Mouse (Mus musculus): ENCODE measurements around the gene Ryk.

DNA sequence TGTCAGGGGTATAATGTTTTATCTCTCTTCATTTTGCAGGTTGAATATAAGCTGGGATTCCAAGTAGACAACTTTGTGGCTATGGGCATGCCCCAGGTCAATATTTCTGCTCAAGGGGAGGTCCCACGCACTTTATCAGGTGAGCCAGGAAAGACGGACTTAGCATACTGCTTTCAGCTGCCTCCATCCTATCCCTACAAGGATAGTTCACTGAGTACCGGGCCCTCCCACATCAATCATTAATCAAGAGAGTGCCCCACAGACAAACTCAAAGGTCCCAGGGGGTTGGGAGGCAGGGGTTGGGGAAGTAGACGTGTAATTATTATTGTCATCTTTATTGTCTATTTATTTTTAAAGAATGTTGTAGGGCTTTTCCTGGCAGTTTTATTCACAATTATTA, 32.8 kb downstream of the Ryk start:
- TF ChIP-seq MAX (IDR thresholded peaks at IDR 0.05; ENCODE audit: low read depth) (no peak), MYOG (IDR thresholded peaks at IDR 0.05; ENCODE audit: control insufficient read depth in 1 of 3, insufficient read depth in 1 of 3, insufficient read length in 2 of 3, low read depth in 2 of 3) (no peak), POLR2AphosphoS2 (IDR thresholded peaks at IDR 0.05; ENCODE audit: insufficient read length, low read depth) (no peak), POLR2A (IDR thresholded peaks at IDR 0.05; ENCODE audit: insufficient read length, low read depth) (no peak), TCF3 (IDR thresholded peaks at IDR 0.05; ENCODE audit: insufficient read length, low read depth) (no peak), USF1 (IDR thresholded peaks at IDR 0.05; ENCODE audit: low read depth) (no peak), SRF (IDR thresholded peaks at IDR 0.05; ENCODE audit: control insufficient read depth, insufficient read length, low read depth) (no peak), E2F4 (IDR thresholded peaks at IDR 0.05; ENCODE audit: insufficient read depth) (no peak)
